16 mouse cellular contexts compared by ENCODE assay signal in genomic region chr14:39095219-39095618, GRCm38 (mm10).
"Had no signal": no experiment of that assay in that cellular context is flagged by ENCODE, and none has a peak within 500 bp of the region (broad histone marks: within the 10 kb centered on the region; RNA-seq: fewer than 3 reads in every experiment).

No protein-coding gene starts in this region.

- DNase-seq: gastrocnemius, postnatal 14 days; gastrocnemius, postnatal 36 days; heart, adult 18-20 months; heart, postnatal 10 days; heart, postnatal 4 days; kidney, adult 18-20 months; kidney, adult 8-10 months; kidney, postnatal 10 days; kidney, postnatal 25 days; kidney, postnatal 4 days; liver; liver, embryonic 13.5 days had no signal

- ATAC-seq: hindbrain, embryonic 16.5 days; inflammation-experienced regulatory T-cells, adult 6 months; intestine, embryonic 15.5 days; intestine, postnatal 0 days had no signal
